Mouse (Mus musculus): ENCODE measurements at regions not wholly inside any gene's neighbourhood (a gene's known extent, or its start where the extent isn't known, plus 50 kb on each side); places are given as distances from the start of the nearest gene placed in this dataset.

DNA sequence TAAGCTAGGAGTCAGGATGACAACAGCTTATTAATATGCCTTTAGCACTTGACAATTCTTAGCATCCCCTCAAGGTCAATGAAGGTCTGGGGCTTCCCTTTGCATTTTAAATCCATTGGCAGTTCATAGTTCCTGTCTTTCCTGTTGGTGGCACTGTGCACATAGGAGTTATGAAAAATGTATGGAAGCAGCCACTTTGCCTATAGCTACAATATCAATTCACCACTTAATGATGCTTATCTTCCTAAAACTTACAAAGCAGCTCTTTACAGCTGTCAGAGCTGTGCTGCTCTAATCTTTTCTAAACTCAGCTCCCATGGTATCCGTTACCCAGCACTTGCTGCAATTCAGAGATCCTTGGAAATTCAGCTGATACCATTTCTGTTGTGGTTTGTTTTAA, 456.4 kb upstream of the Gje1 start:
- TF ChIP-seq MYOD1 (IDR thresholded peaks at IDR 0.05; ENCODE audit: control insufficient read depth, insufficient read length, low read depth) (no peak), MAX (IDR thresholded peaks at IDR 0.05) (no peak), USF1 (IDR thresholded peaks at IDR 0.05; ENCODE audit: low read depth) (no peak), CTCF (IDR thresholded peaks at IDR 0.05; ENCODE audit: control insufficient read depth, insufficient read depth, insufficient read length) (no peak), CEBPB (IDR thresholded peaks at IDR 0.05; ENCODE audit: low read depth) (no peak), MYOG (IDR thresholded peaks at IDR 0.05; ENCODE audit: control insufficient read depth, extremely low read depth, insufficient read length) (no peak), FOSL1 (IDR thresholded peaks at IDR 0.05; ENCODE audit: insufficient read depth, low read length, poor library complexity, severe bottlenecking) (no peak)
- no peaks in the 10 kb centered on the region for H3K27me3 ChIP-seq (ENCODE audit: control insufficient read depth, insufficient read depth, insufficient read length)
- no peak overlapping the region for H3K4me3 ChIP-seq (ENCODE audit: insufficient read depth, poor library complexity, severe bottlenecking)
- no peaks in the 10 kb centered on the region for H3K36me3 ChIP-seq (ENCODE audit: control insufficient read depth, insufficient read depth)
- no peaks in the 10 kb centered on the region for H3K79me2 ChIP-seq (ENCODE audit: control insufficient read depth, insufficient read depth)
- no peaks in the 10 kb centered on the region for H3K79me3 ChIP-seq (ENCODE audit: low read depth)
- no peak overlapping the region for H3ac ChIP-seq (ENCODE audit: control insufficient read depth, insufficient read length, low read depth)

DNA sequence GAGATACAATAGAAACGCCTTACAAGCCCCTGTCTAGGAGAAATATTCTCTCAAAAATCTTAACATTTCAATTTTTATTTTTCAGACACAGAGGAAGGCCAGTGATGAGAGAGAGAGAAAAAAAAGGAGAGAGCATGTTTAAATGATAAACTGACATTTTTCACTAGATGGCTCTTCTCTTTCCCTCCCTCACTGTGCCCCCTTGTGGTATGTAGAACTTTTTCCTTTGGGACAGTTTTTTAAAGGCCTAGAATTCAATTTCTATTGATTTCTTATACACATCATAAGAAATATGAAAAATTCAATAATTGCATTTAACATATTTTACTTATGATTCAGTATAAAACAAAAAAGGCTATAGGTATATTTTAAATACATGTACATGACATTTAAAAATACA, 454.5 kb upstream of the Gje1 start:
- H3K4me3 ChIP-seq (ENCODE audit: insufficient read depth, poor library complexity, severe bottlenecking) = no peak overlapping the region
- H3K79me3 ChIP-seq (ENCODE audit: low read depth) = no peaks in the 10 kb centered on the region
- no peaks in the 10 kb centered on the region for H3K27me3 ChIP-seq (ENCODE audit: control insufficient read depth, insufficient read depth, insufficient read length)
- TF ChIP-seq CEBPB (IDR thresholded peaks at IDR 0.05; ENCODE audit: low read depth) (no peak), MYOD1 (IDR thresholded peaks at IDR 0.05; ENCODE audit: control insufficient read depth, insufficient read length, low read depth) (no peak), MAX (IDR thresholded peaks at IDR 0.05) (no peak), USF1 (IDR thresholded peaks at IDR 0.05; ENCODE audit: low read depth) (no peak), FOSL1 (IDR thresholded peaks at IDR 0.05; ENCODE audit: insufficient read depth, low read length, poor library complexity, severe bottlenecking) (no peak), MYOG (IDR thresholded peaks at IDR 0.05; ENCODE audit: control insufficient read depth, extremely low read depth, insufficient read length) (no peak), CTCF (IDR thresholded peaks at IDR 0.05; ENCODE audit: control insufficient read depth, insufficient read depth, insufficient read length) (no peak)
- H3ac ChIP-seq (ENCODE audit: control insufficient read depth, insufficient read length, low read depth) = no peak overlapping the region
- no peaks in the 10 kb centered on the region for H3K36me3 ChIP-seq (ENCODE audit: control insufficient read depth, insufficient read depth)
- H3K79me2 ChIP-seq (ENCODE audit: control insufficient read depth, insufficient read depth) = no peaks in the 10 kb centered on the region

DNA sequence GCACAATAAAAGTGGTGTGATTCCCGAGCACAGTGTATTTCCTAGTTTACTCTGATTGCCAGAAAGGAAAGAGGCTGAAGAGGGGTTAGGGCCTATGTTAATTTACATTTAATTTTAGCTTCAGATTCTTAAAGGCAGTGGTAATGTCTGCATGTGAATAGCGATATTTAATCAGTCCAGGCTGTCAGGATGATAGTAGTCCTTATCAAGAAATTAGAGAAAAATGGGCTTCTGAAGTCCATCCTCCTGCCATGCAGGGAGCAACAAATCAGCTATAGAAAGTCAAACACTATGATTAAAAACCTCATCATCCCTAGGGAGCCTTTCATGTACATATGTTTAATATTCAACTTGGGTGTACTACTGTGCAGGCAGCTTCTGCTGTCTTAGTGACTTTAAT, 422.7 kb upstream of the Gje1 start:
- TF ChIP-seq MAX (IDR thresholded peaks at IDR 0.05) (no peak), CEBPB (IDR thresholded peaks at IDR 0.05; ENCODE audit: low read depth) (no peak), USF1 (IDR thresholded peaks at IDR 0.05; ENCODE audit: low read depth) (no peak), MYOG (IDR thresholded peaks at IDR 0.05; ENCODE audit: control insufficient read depth, extremely low read depth, insufficient read length) (no peak), MYOD1 (IDR thresholded peaks at IDR 0.05; ENCODE audit: control insufficient read depth, insufficient read length, low read depth) (no peak), FOSL1 (IDR thresholded peaks at IDR 0.05; ENCODE audit: insufficient read depth, low read length, poor library complexity, severe bottlenecking) (no peak), CTCF (IDR thresholded peaks at IDR 0.05; ENCODE audit: control insufficient read depth, insufficient read depth, insufficient read length) (no peak)
- Histone ChIP-seq H3ac (ENCODE audit: control insufficient read depth, insufficient read length, low read depth) (no peak overlapping the region), H3K27me3 (ENCODE audit: control insufficient read depth, insufficient read depth, insufficient read length) (no peaks in the 10 kb centered on the region), H3K36me3 (ENCODE audit: control insufficient read depth, insufficient read depth) (no peaks in the 10 kb centered on the region), H3K4me3 (ENCODE audit: insufficient read depth, poor library complexity, severe bottlenecking) (no peak overlapping the region), H3K79me2 (ENCODE audit: control insufficient read depth, insufficient read depth) (no peaks in the 10 kb centered on the region), H3K79me3 (ENCODE audit: low read depth) (no peaks in the 10 kb centered on the region)
